Mouse (Mus musculus) stomach, embryonic 16.5 days (tissue): ENCODE data around the gene Spcs3. TPM values are rescaled to one million over a fixed set of nuclear protein-coding genes. Genes with fewer than 3 reads are reported as not detected.
A peak's percentile ranks its signal among the peaks of the same experiment; 100 is the strongest.
"Not testable (repeated sequence)": the region's sequence is repeated elsewhere in the genome, so short reads cannot be mapped to it uniquely, and the experiment has no call there.

Experiments used
- ATAC-seq: fragments of 200-750 bp; cut with Nextera tagmentation; 2 replicates; pipeline ENCODE4 v1.8.0; 2017; ENCODE audit warnings: moderate number of reproducible peaks, moderate TSS enrichment; ENCODE audit not compliant: insufficient read depth, low FRiP score
- H3K27ac ChIP-seq: fragments of 300-500 bp; sonication (generic); 2 replicates; pipeline ENCODE4 v1.5.1; 2014; ENCODE audit warnings: low read length
- H3K27me3 ChIP-seq: fragments of 300-500 bp; sonication (generic); 2 replicates; pipeline ENCODE4 v1.6.1; 2014; ENCODE audit warnings: low read length, control low read depth, mixed read lengths; ENCODE audit not compliant: control insufficient read depth, insufficient read depth
- H3K36me3 ChIP-seq: fragments of 300-500 bp; sonication (generic); 2 replicates; pipeline ENCODE4 v1.6.1; 2014; ENCODE audit warnings: low read length; ENCODE audit not compliant: control insufficient read depth, insufficient read depth
- H3K4me1 ChIP-seq: fragments of 300-500 bp; sonication (generic); 2 replicates; pipeline ENCODE4 v1.6.1; 2014; ENCODE audit warnings: low read length, control low read depth, mixed read lengths; ENCODE audit not compliant: control insufficient read depth, insufficient read depth
- H3K4me2 ChIP-seq: fragments of 300-500 bp; sonication (generic); 2 replicates; pipeline ENCODE4 v1.6.1; 2014; ENCODE audit warnings: low read depth, low read length, mixed read lengths
- H3K4me3 ChIP-seq: fragments of 300-500 bp; sonication (generic); replicated peaks from 2 replicates; pipeline ENCODE4 v1.5.1; 2014; ENCODE audit warnings: mild to moderate bottlenecking, low read length
- H3K9ac ChIP-seq: fragments of 300-500 bp; sonication (generic); 2 replicates; pipeline ENCODE4 v1.6.1; 2014; ENCODE audit warnings: low read length
- H3K9me3 ChIP-seq: fragments of 300-500 bp; sonication (generic); replicated peaks from 2 replicates; pipeline ENCODE4 v1.6.1; 2016; ENCODE audit warnings: low read length, control low read depth; ENCODE audit not compliant: control insufficient read depth
- WGBS: fragments of 180-500 bp; shearing (Covaris S2); extraction: QIAGEN DNeasy Blood & Tissue Kit; methylation state at CpG from one replicate; pipeline ENCODE4 v1.1.7; 2014; 5-methylcytosine and 5-hydroxymethylcytosine counted together
- polyA plus RNA-seq: library from polyadenylated mRNA; unstranded; fragments of >200 nt; fragmentation: Nextera tagmentation; extraction: Ambion mirVana; gene quantifications from 2 replicates; pipeline ENCODE4 v1.2.1, GENCODE M21; 2015

Spcs3 gene
- polyA plus RNA-seq, 1 experiment from 2014 or later, result 105 TPM

DNA sequence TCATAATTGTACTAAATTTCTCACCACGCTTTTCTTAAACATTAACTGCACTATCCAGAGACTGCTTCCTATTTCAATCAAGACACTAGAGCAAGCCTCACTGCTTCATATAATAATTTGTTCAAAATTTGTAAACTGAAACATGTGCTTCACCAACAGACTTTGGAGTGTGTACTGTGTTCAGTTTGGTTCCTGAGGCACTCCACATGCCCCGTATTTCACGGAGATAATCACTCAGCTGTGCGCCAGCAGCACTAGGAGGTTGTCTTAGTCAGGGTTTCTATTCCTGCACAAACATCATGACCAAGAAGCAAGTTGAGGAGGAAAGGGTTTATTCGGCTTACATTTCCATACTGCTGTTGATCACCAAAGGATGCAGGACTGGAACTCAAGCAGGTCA is 17.6 kb downstream of the Spcs3 start:
- not testable (repeated sequence) for H3K4me1 ChIP-seq, H3K36me3 ChIP-seq, H3K27me3 ChIP-seq, H3K9ac ChIP-seq, ATAC-seq, H3K4me3 ChIP-seq, H3K4me2 ChIP-seq, H3K27ac ChIP-seq, H3K9me3 ChIP-seq
- 84% methylated on average over 5 of the region's 5 CpGs for WGBS

DNA sequence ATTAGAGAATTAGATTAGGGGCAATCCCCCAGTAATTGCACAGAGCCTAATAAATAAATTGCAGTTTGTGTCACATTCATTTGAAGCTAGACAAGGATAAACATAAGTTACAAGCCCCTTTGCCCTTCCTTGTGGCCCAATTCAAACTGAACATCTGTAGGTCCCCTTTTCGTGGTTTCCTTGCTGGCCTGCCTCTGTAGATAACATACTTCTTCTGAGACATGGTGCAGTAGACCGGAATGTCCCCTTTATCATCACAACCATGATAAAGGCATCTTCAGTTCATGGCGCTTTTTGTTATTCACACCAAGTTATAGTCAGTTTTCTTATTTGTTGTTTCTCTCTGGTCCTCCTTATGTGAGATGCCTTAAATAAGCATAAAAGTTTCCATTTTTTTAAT is 18.0 kb downstream of the Spcs3 start:
- Histone ChIP-seq H3K36me3 (no peaks in the 10 kb centered on the region), H3K27ac (no peak overlapping the region), H3K4me3 (no peak overlapping the region), H3K9me3 (no peaks in the 10 kb centered on the region), H3K4me1 (peaks cover 4% of the 10 kb centered on the region), H3K4me2 (no peak overlapping the region), H3K27me3 (no peaks in the 10 kb centered on the region), H3K9ac (no peak overlapping the region)
- 88% methylated on average over 3 of the region's 3 CpGs for WGBS
- no peak for ATAC-seq

DNA sequence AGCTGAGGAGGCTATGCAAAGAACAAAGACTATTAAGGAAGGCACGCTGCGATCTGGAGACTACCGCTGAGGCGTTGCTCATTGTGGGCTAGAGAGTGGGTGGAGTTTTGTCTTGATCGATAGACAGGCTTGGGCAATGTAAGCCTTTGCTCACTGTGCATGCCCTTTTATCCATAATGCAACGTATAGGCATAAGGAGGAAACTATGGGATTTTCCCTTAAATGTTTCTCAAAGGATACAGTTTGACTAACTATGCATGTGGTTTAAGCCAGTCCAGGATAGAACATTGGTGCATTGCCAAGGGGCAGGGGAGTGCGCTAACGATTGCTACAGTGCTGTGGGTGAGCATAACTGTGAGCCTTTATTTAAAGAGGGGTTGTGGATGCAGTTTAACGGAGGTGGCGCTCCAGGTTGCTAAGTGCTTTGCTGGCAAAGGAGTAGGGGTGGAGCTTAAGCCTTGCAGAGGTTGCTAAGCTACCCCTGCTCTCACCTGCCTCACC is 20.5 kb downstream of the Spcs3 start:
- H3K36me3 ChIP-seq, result no peaks in the 10 kb centered on the region
- H3K9ac ChIP-seq, result no peak overlapping the region
- peak; percentile 64; the same call in 1 of the 2 replicates for ATAC-seq
- peaks cover 4% of the 10 kb centered on the region for H3K4me1 ChIP-seq
- no peaks in the 10 kb centered on the region for H3K27me3 ChIP-seq
- H3K4me3 ChIP-seq, result peak overlapping the region; percentile 32
- H3K27ac ChIP-seq, result no peak overlapping the region
- H3K9me3 ChIP-seq, result no peaks in the 10 kb centered on the region
- 2% methylated on average over 10 of the region's 10 CpGs for WGBS
- peak overlapping the region; percentile 50 for H3K4me2 ChIP-seq

DNA sequence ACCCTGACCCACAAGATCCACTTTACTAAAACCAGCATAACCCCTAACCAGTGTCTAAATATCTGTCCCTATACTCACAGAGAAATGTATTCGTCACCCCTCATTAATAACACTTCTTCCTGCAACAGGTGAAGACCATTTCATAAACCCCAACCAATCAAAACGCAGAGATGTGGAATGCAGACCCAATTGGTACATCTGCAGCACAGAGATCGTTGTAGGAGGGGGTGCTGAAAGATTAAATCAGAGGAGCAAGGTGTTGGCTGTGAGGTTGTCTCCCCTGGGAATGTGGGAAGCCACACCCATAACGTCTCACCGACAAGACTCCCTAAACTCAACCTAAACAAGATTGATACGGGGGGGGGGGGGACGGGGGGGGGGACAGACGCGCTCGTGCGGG is 21.0 kb downstream of the Spcs3 start:
- Histone ChIP-seq H3K4me3 (peak overlapping the region; percentile 23; the same call in 1 of the 2 replicates), H3K4me1 (peaks cover 4% of the 10 kb centered on the region)

DNA sequence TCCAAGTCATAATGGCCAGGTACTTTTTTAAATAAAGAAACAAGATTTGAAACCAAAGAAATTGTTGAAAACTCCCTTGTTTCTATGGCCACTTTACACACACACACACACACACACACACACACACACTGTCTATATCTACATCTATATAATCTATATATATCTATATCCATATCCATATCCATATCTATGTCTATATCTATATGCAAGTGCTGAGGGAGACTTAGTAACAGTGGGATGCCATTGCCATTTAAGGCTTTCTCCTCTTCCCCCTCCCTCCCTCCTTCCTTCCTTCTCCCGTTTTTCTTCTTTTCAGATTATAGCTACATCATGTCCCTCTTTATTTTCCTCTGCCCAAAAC is 21.7 kb downstream of the Spcs3 start:
- H3K4me3 ChIP-seq, result no peak overlapping the region

More for the DNA sequence above, 21.0 kb downstream of the Spcs3 start:
- Histone ChIP-seq H3K36me3 (no peaks in the 10 kb centered on the region), H3K9me3 (no peaks in the 10 kb centered on the region), H3K4me2 (peak overlapping the region; percentile 50), H3K27ac (no peak overlapping the region), H3K9ac (no peak overlapping the region), H3K27me3 (no peaks in the 10 kb centered on the region)
- 4% methylated on average over 10 of the region's 11 CpGs for WGBS
- peak; percentile 44; the same call in 1 of the 2 replicates for ATAC-seq

DNA sequence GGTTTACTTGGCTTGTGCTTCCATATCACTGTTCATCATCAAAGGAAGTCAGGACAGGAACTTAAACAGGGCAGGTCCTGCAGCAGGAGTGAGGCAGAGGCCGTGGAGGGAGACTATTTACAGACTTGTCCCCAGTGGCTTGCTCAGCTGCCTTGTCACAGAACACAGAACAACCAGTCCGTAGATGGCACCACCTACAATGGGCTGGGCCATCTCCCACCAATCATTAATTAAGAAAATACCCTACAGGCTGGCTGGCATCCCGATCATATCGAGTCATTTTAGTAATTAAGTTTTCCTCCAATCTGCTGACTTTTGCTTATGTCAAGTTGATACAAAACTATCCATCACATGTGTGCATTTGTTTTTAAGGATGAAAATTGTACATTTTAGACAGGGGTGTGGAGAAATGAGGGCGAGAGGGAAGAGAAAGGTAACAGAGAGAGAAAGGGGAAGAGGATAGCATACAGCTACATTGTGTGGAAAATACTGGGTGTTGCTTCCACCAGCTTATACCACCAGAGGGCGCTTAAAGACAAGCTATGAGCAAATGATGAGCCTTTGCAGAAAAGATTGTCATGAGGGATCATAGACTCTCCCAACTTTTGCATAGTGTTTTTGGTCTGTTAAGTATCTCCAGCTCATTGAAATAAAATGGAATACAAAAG is 22.2 kb downstream of the Spcs3 start:
- H3K27me3 ChIP-seq, result no peaks in the 10 kb centered on the region
- no peak overlapping the region for H3K9ac ChIP-seq
- peak; percentile 52; the same call in 1 of the 2 replicates for ATAC-seq
- 28% methylated on average over 6 of the region's 6 CpGs for WGBS
- no peak overlapping the region for H3K27ac ChIP-seq
- H3K4me2 ChIP-seq, result no peak overlapping the region
- no peaks in the 10 kb centered on the region for H3K9me3 ChIP-seq
- H3K36me3 ChIP-seq, result no peaks in the 10 kb centered on the region
- H3K4me1 ChIP-seq, result peaks cover 4% of the 10 kb centered on the region
- no peak overlapping the region for H3K4me3 ChIP-seq

More for the DNA sequence above, 21.7 kb downstream of the Spcs3 start:
- Histone ChIP-seq H3K36me3 (no peaks in the 10 kb centered on the region), H3K27me3 (no peaks in the 10 kb centered on the region), H3K27ac (no peak overlapping the region), H3K4me1 (peaks cover 4% of the 10 kb centered on the region), H3K9ac (no peak overlapping the region), H3K4me2 (no peak overlapping the region), H3K9me3 (no peaks in the 10 kb centered on the region)
- 18% methylated on average over 1 of the region's 1 CpGs for WGBS
- no peak for ATAC-seq

DNA sequence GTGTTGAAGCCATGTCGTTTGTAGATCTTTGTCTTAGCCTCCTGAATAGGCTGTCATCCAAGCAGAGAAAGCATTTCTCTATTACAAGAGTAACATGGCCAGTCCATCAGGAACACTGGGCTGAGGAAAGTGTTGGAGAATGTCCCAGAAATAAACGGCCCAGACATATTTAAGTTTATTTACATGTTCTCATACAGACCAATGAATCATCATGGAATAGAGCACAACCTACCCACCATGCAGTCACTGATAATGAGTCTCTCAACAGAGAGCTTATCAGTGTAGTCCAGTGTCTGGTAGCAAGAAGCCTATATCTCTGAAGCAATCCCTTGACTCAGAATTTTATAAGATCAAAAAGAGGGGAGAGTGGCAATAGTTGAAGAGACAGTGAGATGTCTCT is 24.7 kb downstream of the Spcs3 start:
- H3K4me2 ChIP-seq, result no peak overlapping the region
- no peaks in the 10 kb centered on the region for H3K36me3 ChIP-seq
- H3K4me1 ChIP-seq, result peaks cover 4% of the 10 kb centered on the region
- H3K9me3 ChIP-seq, result no peaks in the 10 kb centered on the region
- no peaks in the 10 kb centered on the region for H3K27me3 ChIP-seq
- 28% methylated on average over 2 of the region's 2 CpGs for WGBS
- no peak overlapping the region for H3K9ac ChIP-seq
- no peak overlapping the region for H3K4me3 ChIP-seq
- ATAC-seq, result no peak
- no peak overlapping the region for H3K27ac ChIP-seq

DNA sequence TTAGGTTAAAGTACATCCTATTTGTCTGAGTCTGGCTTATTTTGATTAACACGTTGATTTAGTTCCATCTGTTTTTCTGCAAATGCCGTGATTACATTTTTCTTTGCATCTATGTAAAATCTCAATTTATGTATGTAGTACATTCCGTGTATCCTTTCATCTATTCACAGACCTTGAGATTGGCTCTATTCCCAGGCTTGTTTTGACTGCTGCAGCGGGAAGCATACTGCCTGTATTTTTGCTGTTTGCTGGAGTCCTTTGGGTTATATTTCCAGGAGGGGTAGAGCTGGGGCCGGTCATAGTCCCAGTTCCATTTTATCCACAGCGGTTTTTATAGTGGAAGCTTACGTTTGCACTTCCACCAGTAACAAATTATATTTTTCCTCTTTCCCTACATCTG is 26.7 kb downstream of the Spcs3 start:
- no peak overlapping the region for H3K9ac ChIP-seq
- no peak overlapping the region for H3K4me2 ChIP-seq
- 60% methylated on average over 7 of the region's 7 CpGs for WGBS
- no peak overlapping the region for H3K4me3 ChIP-seq
- H3K9me3 ChIP-seq, result no peaks in the 10 kb centered on the region
- H3K4me1 ChIP-seq, result no peaks in the 10 kb centered on the region
- H3K36me3 ChIP-seq, result no peaks in the 10 kb centered on the region
- no peaks in the 10 kb centered on the region for H3K27me3 ChIP-seq
- ATAC-seq, result no peak
- H3K27ac ChIP-seq, result no peak overlapping the region

DNA sequence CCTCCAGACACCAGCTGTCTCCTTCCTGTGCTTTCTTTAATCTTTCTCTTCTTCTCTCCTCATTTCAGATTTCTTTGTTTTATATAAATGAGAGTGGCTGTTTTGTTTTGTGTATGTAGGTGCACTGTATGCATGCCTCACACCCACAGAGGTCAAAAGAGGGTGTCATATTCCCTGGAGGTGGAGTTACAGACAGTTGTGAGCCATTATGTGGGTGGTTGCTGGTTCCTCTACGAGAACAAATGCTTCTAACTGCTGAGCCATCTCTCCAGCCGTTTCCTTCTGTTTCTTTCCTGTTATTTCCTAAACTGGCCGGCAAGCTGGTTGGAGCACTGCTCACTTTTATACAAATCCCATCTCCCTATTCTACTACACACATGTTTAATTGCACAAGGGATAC is 35.9 kb downstream of the Spcs3 start:
- no peak for ATAC-seq
- Histone ChIP-seq H3K36me3 (no peaks in the 10 kb centered on the region), H3K9ac (no peak overlapping the region), H3K4me3 (no peak overlapping the region), H3K9me3 (no peaks in the 10 kb centered on the region), H3K4me1 (no peaks in the 10 kb centered on the region), H3K27me3 (no peaks in the 10 kb centered on the region; the same call in 1 of the 2 replicates), H3K4me2 (no peak overlapping the region), H3K27ac (no peak overlapping the region)
- WGBS, result 35% methylated on average over 3 of the region's 3 CpGs
